Comparison of ENCODE assay signal across 9 mouse cellular contexts in genomic region chr17:85857705-85858472, GRCm38 (mm10).
DNase-seq lines count a peak whose midpoint lies in the region; ATAC-seq lines count a peak whose summit lies in the region.
"Had no signal": no experiment of that assay in that cellular context is flagged by ENCODE, and none has a peak within 500 bp of the region (broad histone marks: within the 10 kb centered on the region; RNA-seq: fewer than 3 reads in every experiment).

No protein-coding gene starts in this region.

- no peak overlapping the region for H3K27ac ChIP-seq in forebrain, embryonic 13.5 days

- ATAC-seq in forebrain, embryonic 13.5 days: peak; percentile 84

- intact Hi-C loops in heart, postnatal 25 days (cut with DNase I): no loop called here

- peak overlapping the region; percentile 56 for H3K4me2 ChIP-seq in forebrain, embryonic 13.5 days

- H3K9me3 ChIP-seq in forebrain, embryonic 13.5 days (replicated peaks): no peaks in the 10 kb centered on the region

- DNase-seq in heart, adult 11 months: peak; percentile 92
- no peak for DNase-seq in heart, postnatal 25 days (ENCODE audit: low spot score)
- DNase-seq in heart, postnatal 4 days: peak; percentile 23
- DNase-seq in layer of hippocampus, postnatal 36 days: peak; percentile 23 to 54
- peak; percentile 45 for DNase-seq in retina, adult 2 months (ENCODE audit: low read depth, low spot score)
- no peak for DNase-seq in ovary, postnatal 36 days (ENCODE audit: low spot score)
- DNase-seq in adrenal gland, postnatal 4 days (ENCODE audit: low spot score in 2 of 2): no peak

- no peak overlapping the region for H3K9ac ChIP-seq in forebrain, embryonic 13.5 days

- no peaks in the 10 kb centered on the region for H3K36me3 ChIP-seq in forebrain, embryonic 13.5 days (ENCODE audit: poor library complexity, severe bottlenecking)

- peaks cover 14% of the 10 kb centered on the region for H3K4me1 ChIP-seq in forebrain, embryonic 13.5 days

- H3K27me3 ChIP-seq in forebrain, embryonic 13.5 days: no peaks in the 10 kb centered on the region; the same call in 1 of the 2 replicates
- H3K27me3 ChIP-seq: CH12.LX had no signal

- WGBS in forebrain, embryonic 13.5 days: 15% methylated on average over 22 of the region's 22 CpGs

- peak overlapping the region; percentile 12 for H3K4me3 ChIP-seq in forebrain, embryonic 13.5 days

Comparison
In these comparisons a context has a peak if more than half of its experiments do, and no peak if none do; other contexts are left out.
1. DNase-seq: peak in heart, adult 11 months (single experiment), heart, postnatal 4 days (single experiment), layer of hippocampus, postnatal 36 days (2 of 2) and retina, adult 2 months (single experiment); none in heart, postnatal 25 days (single experiment), ovary, postnatal 36 days (single experiment) and adrenal gland, postnatal 4 days (0 of 2).